Mouse (Mus musculus) hindbrain, embryonic 10.5 days (tissue): ENCODE results near the gene Cldn34b1. TPM values are rescaled to one million over a fixed set of nuclear protein-coding genes. Genes with fewer than 3 reads are reported as not detected.
"Not testable (repeated sequence)": the region's sequence is repeated elsewhere in the genome, so short reads cannot be mapped to it uniquely, and the experiment has no call there.

Experiments
- DNase-seq: peaks from one replicate; pipeline ENCODE4 v3.0.0-alpha.2; 2017; ENCODE audit warnings: low spot score
- H3K27ac ChIP-seq: fragments of 300-500 bp; sonication (generic); 2 replicates; pipeline ENCODE4 v1.5.1; 2016; ENCODE audit warnings: mild to moderate bottlenecking, moderate library complexity
- H3K27me3 ChIP-seq: fragments of 300-500 bp; sonication (generic); 2 replicates; pipeline ENCODE4 v1.6.1; 2016; ENCODE audit warnings: mild to moderate bottlenecking; ENCODE audit not compliant: poor library complexity, insufficient read depth, severe bottlenecking
- H3K36me3 ChIP-seq: fragments of 300-500 bp; sonication (generic); 2 replicates; pipeline ENCODE4 v1.6.1; 2016; ENCODE audit warnings: mild to moderate bottlenecking, moderate library complexity
- H3K4me1 ChIP-seq: fragments of 300-500 bp; sonication (generic); replicated peaks from 2 replicates; pipeline ENCODE4 v1.6.1; 2016; ENCODE audit warnings: mild to moderate bottlenecking
- H3K4me3 ChIP-seq: fragments of 300-500 bp; sonication (generic); 2 replicates; pipeline ENCODE4 v1.5.1; 2016; ENCODE audit warnings: mild to moderate bottlenecking, moderate library complexity
- H3K9me3 ChIP-seq: fragments of 300-500 bp; sonication (generic); 2 replicates; pipeline ENCODE4 v1.6.1; 2016; ENCODE audit warnings: mild to moderate bottlenecking, moderate library complexity
- whole genome bisulfite sequencing: fragments of 180-500 bp; shearing (Covaris S2); methylation state at CpG from one replicate; pipeline ENCODE4 v1.1.7; 2016; 5-methylcytosine and 5-hydroxymethylcytosine counted together
- polyA plus RNA-seq: library from polyadenylated mRNA; unstranded; fragments of >200 nt; fragmentation: Nextera tagmentation; extraction: Ambion mirVana; gene quantifications from 2 replicates; pipeline ENCODE4 v1.2.1, GENCODE M21; 2016

The Cldn34b1 gene
- not detected in 2 replicates for polyA plus RNA-seq

GRCm38 (mm10) chrX:154890167-154890566 lies at the start of gene Cldn34b1:
Gene Cldn34b1, minus strand, starts transcription at chrX:154890267.
- not testable (repeated sequence) for H3K36me3 ChIP-seq, H3K27me3 ChIP-seq, H3K9me3 ChIP-seq, DNase-seq, H3K4me1 ChIP-seq, H3K4me3 ChIP-seq, H3K27ac ChIP-seq
- WGBS = 91% methylated on average over 3 of the region's 3 CpGs

- H3K4me1 ChIP-seq, H3K36me3 ChIP-seq, H3K27ac ChIP-seq, H3K4me3 ChIP-seq, H3K27me3 ChIP-seq, H3K9me3 ChIP-seq, DNase-seq: not testable (repeated sequence)
- WGBS = 79% methylated on average over 1 of the region's 1 CpGs
These were observed 45.8 kb upstream of the Cldn34b1 start, which contains the start of gene Magea6 for GRCm38 (mm10) chrX:154935887-154936286. Gene Magea6, minus strand, starts transcription at chrX:154935987.

Other genes starting within 250 kb of the Cldn34b1 start
- not detected in 2 replicates for gene Magea6, start 45.7 kb upstream of the Cldn34b1 start, polyA plus RNA-seq
- not detected in 2 replicates for gene Magea3, start 59.2 kb upstream of the Cldn34b1 start, polyA plus RNA-seq
- not detected in 2 replicates for gene Magea8, start 105.6 kb upstream of the Cldn34b1 start, polyA plus RNA-seq
- not detected in 2 replicates for gene Magea5, start 172.9 kb upstream of the Cldn34b1 start, polyA plus RNA-seq
- gene Magea1, start 199.5 kb upstream of the Cldn34b1 start, polyA plus RNA-seq = not detected in 2 replicates
- gene Magea2, start 203.4 kb upstream of the Cldn34b1 start, polyA plus RNA-seq = not detected in 2 replicates
- gene Cldn34b2, start 238.1 kb upstream of the Cldn34b1 start, polyA plus RNA-seq = not detected in 2 replicates